Comparison of ENCODE assay signal across 21 mouse cellular contexts in genomic region chr7:74844306-74844929, GRCm38 (mm10).
DNase-seq lines count a peak whose midpoint lies in the region; ATAC-seq lines count a peak whose summit lies in the region.
"Had no signal": no experiment of that assay in that cellular context is flagged by ENCODE, and none has a peak within 500 bp of the region (broad histone marks: within the 10 kb centered on the region; RNA-seq: fewer than 3 reads in every experiment).

No protein-coding gene starts in this region.

- H3K36me3 ChIP-seq in neural tube, embryonic 15.5 days, result no peaks in the 10 kb centered on the region
- H3K36me3 ChIP-seq in forebrain, embryonic 16.5 days (ENCODE audit: control insufficient read depth, insufficient read depth), result no peaks in the 10 kb centered on the region
- H3K36me3 ChIP-seq: embryonic facial prominence, embryonic 13.5 days; limb, embryonic 13.5 days; neural tube, embryonic 12.5 days had no signal

- H3K4me2 ChIP-seq in neural tube, embryonic 15.5 days, result no peak overlapping the region
- H3K4me2 ChIP-seq in forebrain, embryonic 16.5 days (ENCODE audit: low read length), result no peak overlapping the region
- H3K4me2 ChIP-seq: embryonic facial prominence, embryonic 13.5 days; hindbrain, embryonic 14.5 days; limb, embryonic 13.5 days; neural tube, embryonic 12.5 days had no signal

- no peaks in the 10 kb centered on the region for H3K27me3 ChIP-seq in neural tube, embryonic 15.5 days (replicated peaks)
- H3K27me3 ChIP-seq in forebrain, embryonic 16.5 days (replicated peaks; ENCODE audit: control insufficient read depth, insufficient read depth, low read length), result no peaks in the 10 kb centered on the region
- H3K27me3 ChIP-seq: embryonic facial prominence, embryonic 13.5 days; limb, embryonic 13.5 days; neural tube, embryonic 12.5 days; Patski had no signal

- peak; percentile 30 for DNase-seq in embryo, embryonic 10.5 days (ENCODE audit: low spot score)
- no peak for DNase-seq in embryo, embryonic 10 days (ENCODE audit: low spot score)
- DNase-seq in neural tube, embryonic 10.5 days (ENCODE audit: extremely low spot score, low spot score), result peak; percentile 12
- no peak for DNase-seq in right cerebral cortex, postnatal 14 days
- no peak for DNase-seq in lung, adult 18-20 months
- DNase-seq: adrenal gland, postnatal 14 days; cerebellum, adult 11-12 months; cerebellum, postnatal 25 days; kidney, adult 8-10 months; kidney, postnatal 14 days; right cerebral cortex, adult 18-20 months had no signal

- no peaks in the 10 kb centered on the region for H3K4me1 ChIP-seq in neural tube, embryonic 15.5 days
- H3K4me1 ChIP-seq in forebrain, embryonic 16.5 days (replicated peaks; ENCODE audit: control insufficient read depth, insufficient read depth, low read length), result peaks cover 8% of the 10 kb centered on the region

- H3K4me3 ChIP-seq in neural tube, embryonic 15.5 days (replicated peaks), result no peak overlapping the region
- no peak overlapping the region for H3K4me3 ChIP-seq in forebrain, embryonic 16.5 days (replicated peaks; ENCODE audit: low read length)
- H3K4me3 ChIP-seq: embryonic facial prominence, embryonic 13.5 days; limb, embryonic 13.5 days; neural tube, embryonic 12.5 days had no signal

- WGBS in neural tube, embryonic 15.5 days, result 17% methylated on average over 6 of the region's 6 CpGs
- 9% methylated on average over 6 of the region's 6 CpGs for WGBS in forebrain, embryonic 16.5 days

- H3K27ac ChIP-seq in neural tube, embryonic 15.5 days (replicated peaks), result no peak overlapping the region
- H3K27ac ChIP-seq in forebrain, embryonic 16.5 days (ENCODE audit: low read length), result no peak overlapping the region
- H3K27ac ChIP-seq: embryonic facial prominence, embryonic 13.5 days; hindbrain, embryonic 14.5 days; limb, embryonic 13.5 days; liver, embryonic 14.5 days; macrophage; neural tube, embryonic 12.5 days had no signal

- ATAC-seq in neural tube, embryonic 15.5 days (ENCODE audit: low FRiP score), result no peak
- no peak; the same call in 1 of the 2 replicates for ATAC-seq in forebrain, embryonic 16.5 days
- no peak for ATAC-seq in erythroid progenitor cell, adult 5-6 weeks (replicated peaks; ENCODE audit: low FRiP score, poor library complexity, severe bottlenecking)
- ATAC-seq: Patski had no signal

- no peaks in the 10 kb centered on the region for H3K9me3 ChIP-seq in neural tube, embryonic 15.5 days (replicated peaks)
- H3K9me3 ChIP-seq in forebrain, embryonic 16.5 days (ENCODE audit: control insufficient read depth, low read length), result no peaks in the 10 kb centered on the region
- H3K9me3 ChIP-seq: embryonic facial prominence, embryonic 13.5 days; limb, embryonic 13.5 days; neural tube, embryonic 12.5 days had no signal

- H3K9ac ChIP-seq in neural tube, embryonic 15.5 days (replicated peaks), result no peak overlapping the region
- 0 out of 2 replicates have a peak overlapping the region, but pooled peaks have one; percentile 17 for H3K9ac ChIP-seq in forebrain, embryonic 16.5 days (replicated peaks; ENCODE audit: low read depth, low read length)
- H3K9ac ChIP-seq: embryonic facial prominence, embryonic 13.5 days; hindbrain, embryonic 14.5 days; limb, embryonic 13.5 days; liver, embryonic 14.5 days; neural tube, embryonic 12.5 days had no signal

Comparison
In these comparisons a context has a peak if more than half of its experiments do, and no peak if none do; other contexts are left out.
1. DNase-seq: peak in embryo, embryonic 10.5 days (single experiment) and neural tube, embryonic 10.5 days (single experiment); none in embryo, embryonic 10 days (single experiment), right cerebral cortex, postnatal 14 days (single experiment) and lung, adult 18-20 months (0 of 2).